Mouse (Mus musculus) thymus, adult 18-20 months (tissue): ENCODE results near the gene Egflam.

Experiments
- DNase-seq, 2 experiments: peaks; one replicate each; pipeline ENCODE4 v3.0.0; 2022; ENCODE audit warnings: mixed read lengths in 2 of 2

Gene Egflam

DNA sequence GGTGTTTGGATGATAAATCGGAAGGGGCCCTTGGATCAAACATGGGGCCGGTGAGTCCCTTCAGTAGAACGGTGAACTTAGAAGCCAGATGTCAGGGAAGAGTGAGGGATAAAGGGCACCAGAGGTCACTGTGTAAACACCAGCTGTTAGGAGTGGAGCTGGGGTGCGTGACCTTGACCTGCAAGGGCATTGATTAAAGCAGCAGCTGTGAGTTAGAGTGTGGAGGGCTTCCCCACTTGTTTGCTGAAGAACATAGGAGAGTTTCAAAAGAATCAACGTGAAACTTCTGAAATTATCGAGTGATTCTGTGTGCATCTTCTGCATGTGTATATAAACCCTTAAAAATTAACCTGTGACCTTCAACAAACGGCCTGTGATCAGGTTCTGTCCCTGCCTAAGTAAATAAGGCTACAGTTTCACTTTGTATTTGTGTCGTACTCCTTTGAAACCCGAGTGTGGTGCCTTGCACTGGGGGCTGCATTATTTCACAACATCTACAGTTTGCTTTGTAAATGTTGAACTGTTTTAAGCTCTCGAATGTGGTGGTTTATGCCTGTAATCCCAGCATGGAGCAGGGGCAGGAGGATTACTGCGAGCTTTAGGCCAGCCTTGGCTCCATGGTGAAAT, 230.2 kb downstream of the Egflam start:
- DNase-seq = no peak

DNA sequence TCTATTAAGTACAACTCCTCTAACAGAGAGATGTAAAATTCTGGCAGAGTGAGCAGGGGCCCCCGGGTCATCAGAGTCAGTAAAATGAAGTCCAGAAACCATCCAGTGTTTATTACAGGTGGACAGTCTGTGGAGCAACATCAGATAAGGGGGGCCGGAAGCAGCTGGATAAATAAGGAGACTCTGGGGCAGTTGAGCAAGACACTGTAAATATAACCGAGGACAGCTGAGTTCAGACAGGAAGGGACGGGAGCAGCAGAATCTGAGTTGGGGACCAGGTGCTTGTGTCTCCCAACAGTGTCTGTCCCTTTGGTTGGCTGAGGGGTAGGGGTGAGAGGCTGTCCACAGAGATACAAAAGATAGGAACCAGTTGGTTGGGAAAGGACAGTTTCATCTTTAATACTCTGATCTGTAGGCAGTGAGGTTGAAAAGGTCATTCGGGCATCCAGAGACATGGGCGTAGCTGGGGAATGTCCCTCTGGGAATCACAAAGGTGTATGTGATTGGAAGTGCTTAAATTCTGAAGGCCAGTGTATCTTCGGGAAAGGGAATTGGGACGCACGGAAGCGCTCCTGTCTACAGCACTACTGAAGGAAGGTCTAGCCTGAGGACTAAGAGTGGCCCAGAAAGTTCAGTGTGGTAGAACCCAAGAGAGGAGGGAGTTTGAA, 230.8 kb downstream of the Egflam start:
- no peak for DNase-seq

DNA sequence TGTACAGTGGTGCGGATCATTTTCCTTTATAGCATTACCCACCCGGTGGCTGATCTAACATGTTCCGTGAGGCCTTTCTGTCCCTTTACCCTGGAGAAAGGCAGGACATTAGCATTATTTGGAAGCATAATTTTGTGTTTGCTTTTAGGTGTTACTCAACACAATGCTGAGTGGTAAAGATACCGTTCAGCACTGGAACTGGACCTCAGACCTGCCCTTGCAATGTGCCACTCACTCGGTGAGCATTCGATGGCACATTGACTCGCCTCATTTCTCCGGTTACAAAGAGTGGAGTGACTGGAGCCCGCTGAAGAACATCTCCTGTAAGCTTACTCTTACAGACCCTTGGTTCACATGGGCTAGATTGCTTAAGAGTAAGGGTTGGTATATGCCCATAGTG, 231.5 kb downstream of the Egflam start:
- no peak for DNase-seq

DNA sequence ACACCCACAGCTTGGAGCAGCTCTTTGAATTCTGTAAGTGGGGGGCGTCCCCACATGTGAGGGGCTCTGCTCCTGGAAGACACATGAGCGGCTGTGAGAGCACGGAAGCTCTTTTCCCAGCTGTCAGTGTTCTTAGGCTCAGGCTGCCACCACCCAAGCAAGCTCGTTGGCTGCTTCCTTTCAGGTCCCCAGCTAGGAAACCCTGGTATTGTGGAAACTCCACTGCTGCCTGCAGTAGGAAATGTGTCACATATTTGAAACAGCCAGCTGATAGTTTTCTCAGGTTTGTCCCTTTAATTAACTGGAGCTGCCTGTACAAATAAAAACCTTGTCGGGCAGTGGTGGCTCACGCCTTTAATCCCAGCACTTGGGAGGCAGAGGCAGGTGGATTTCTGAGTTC, 234.3 kb downstream of the Egflam start:
- no peak for DNase-seq

DNA sequence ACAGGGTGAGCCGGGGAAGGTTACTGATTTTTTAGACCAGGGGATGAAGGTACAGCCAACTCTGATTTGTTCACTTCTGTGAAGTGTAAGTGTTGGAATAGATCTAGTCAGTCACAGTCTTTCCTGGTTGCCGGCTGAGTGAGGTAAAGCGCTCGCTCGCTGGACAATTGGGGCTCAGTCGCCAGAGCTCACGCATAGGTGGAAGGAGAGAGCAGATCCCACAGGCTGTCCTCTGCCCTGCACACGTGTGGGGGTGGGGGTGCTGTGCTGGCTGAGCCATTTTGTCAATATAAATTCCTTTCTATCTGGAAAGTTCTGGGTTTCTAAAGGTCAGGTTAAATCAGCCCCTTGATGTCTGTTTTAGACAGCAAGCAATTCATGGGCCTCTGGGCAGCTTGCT, 237.9 kb downstream of the Egflam start:
- no peak for DNase-seq

DNA sequence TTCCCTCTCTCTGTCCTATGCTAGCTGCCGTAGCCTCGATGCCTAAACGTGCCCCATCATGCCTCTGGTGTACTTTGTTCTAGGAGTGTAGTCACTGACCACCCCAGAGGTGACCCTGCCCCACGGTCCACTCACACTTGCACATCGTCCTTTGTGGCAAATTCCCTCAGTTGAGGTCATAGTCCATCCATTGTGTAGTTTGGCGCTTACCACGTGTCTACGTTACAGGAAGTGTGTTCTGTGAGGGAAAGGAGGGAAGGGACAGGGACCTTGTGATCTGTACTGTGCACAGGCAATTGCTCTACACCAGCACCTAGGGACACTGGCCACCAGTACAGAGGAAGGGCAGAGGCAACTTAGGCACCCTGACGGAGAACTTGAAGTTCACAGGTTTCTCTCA, 238.3 kb downstream of the Egflam start:
- DNase-seq = no peak

DNA sequence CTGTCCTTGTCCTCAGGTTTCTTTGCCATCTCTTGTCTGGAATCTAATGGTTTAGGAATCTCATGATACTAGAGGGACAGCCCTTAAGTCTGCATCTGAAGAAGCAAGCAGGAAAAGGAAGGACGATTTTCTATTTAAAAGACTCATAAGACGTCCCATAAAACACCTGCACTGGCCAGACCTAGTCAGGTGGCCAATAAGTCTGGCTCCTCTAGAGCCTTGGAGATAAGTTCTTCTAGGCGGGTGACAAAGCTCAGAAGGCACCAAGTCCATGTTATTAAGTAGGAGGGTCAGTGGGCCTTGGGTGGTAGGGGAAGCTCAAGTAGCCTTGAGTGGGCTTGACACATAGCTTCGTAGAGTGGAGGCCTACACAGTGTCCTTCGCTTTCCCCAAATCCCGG, 240.5 kb downstream of the Egflam start:
- DNase-seq = no peak
